Mouse (Mus musculus) cerebellum, postnatal 10 days (tissue): ENCODE data around the gene A530064D06Rik.
"Not testable (repeated sequence)": the region's sequence is repeated elsewhere in the genome, so short reads cannot be mapped to it uniquely, and the experiment has no call there.

ENCODE experiments used
- DNase-seq, 2 experiments: peaks; one replicate each; pipeline ENCODE4 v3.0.0; 2021; ENCODE audit warnings: mixed read lengths in 2 of 2

The A530064D06Rik gene

GRCm38 (mm10) chr17:48167103-48167502 is at the start of gene A530064D06Rik:
TSS of gene A530064D06Rik (minus strand) at chr17:48167275.
- not testable (repeated sequence) for DNase-seq

- no peak for DNase-seq
Observed at GRCm38 (mm10) chr17:48215429-48215828, 48.4 kb upstream of the A530064D06Rik start.

GRCm38 (mm10) chr17:48213511-48213910 is 46.4 kb upstream of the A530064D06Rik start:
- DNase-seq, result no peak

GRCm38 (mm10) chr17:48212596-48212995 is 45.5 kb upstream of the A530064D06Rik start:
- no peak for DNase-seq

- DNase-seq, result no peak
Observed at GRCm38 (mm10) chr17:48203086-48203485, 36.0 kb upstream of the A530064D06Rik start.

GRCm38 (mm10) chr17:48192366-48192765 is 25.3 kb upstream of the A530064D06Rik start:
- no peak for DNase-seq

- no peak for DNase-seq
Observed at GRCm38 (mm10) chr17:48185252-48185651, 18.2 kb upstream of the A530064D06Rik start.

GRCm38 (mm10) chr17:48157382-48158076 is 9.5 kb downstream of the A530064D06Rik start:
- DNase-seq, result no peak

- no peak for DNase-seq
Observed at GRCm38 (mm10) chr17:48146120-48146519, 21.0 kb downstream of the A530064D06Rik start, which contains the start of gene 9830107B12Rik. TSS of gene 9830107B12Rik (minus strand) at chr17:48146268.

- DNase-seq, result no peak
Observed at GRCm38 (mm10) chr17:48132810-48133209, 34.3 kb downstream of the A530064D06Rik start.

GRCm38 (mm10) chr17:48120456-48120855 is 46.6 kb downstream of the A530064D06Rik start:
- DNase-seq, result no peak

- DNase-seq, result peak; percentile 89 to 92
Observed at GRCm38 (mm10) chr17:48119656-48120055, 47.4 kb downstream of the A530064D06Rik start.

- no peak for DNase-seq
Observed at GRCm38 (mm10) chr17:48118570-48118969, 48.5 kb downstream of the A530064D06Rik start.

GRCm38 (mm10) chr17:48110547-48111287 is 56.4 kb downstream of the A530064D06Rik start:
- peak; percentile 58 to 69 for DNase-seq

- DNase-seq, result no peak
Observed at GRCm38 (mm10) chr17:48108520-48108919, 58.6 kb downstream of the A530064D06Rik start.

GRCm38 (mm10) chr17:48107862-48108261 is 59.2 kb downstream of the A530064D06Rik start:
- DNase-seq, result peak; percentile 26 to 51

- DNase-seq, result no peak
Observed at GRCm38 (mm10) chr17:48107333-48107732, 59.7 kb downstream of the A530064D06Rik start.

- peak; percentile 93 to 94 for DNase-seq
Observed at GRCm38 (mm10) chr17:48100441-48101417, 66.3 kb downstream of the A530064D06Rik start.

GRCm38 (mm10) chr17:48099312-48099711 is 67.8 kb downstream of the A530064D06Rik start:
- DNase-seq, result no peak
